Comparison of ENCODE assay signal across 9 mouse cellular contexts in genomic region chr6:143184745-143185144, GRCm38 (mm10). TPM values are rescaled to one million over a fixed set of nuclear protein-coding genes. Genes with fewer than 3 reads are reported as not detected.
DNase-seq lines count a peak whose midpoint lies in the region; ATAC-seq and TF ChIP-seq lines count a peak whose summit lies in the region.
"Had no signal": no experiment of that assay in that cellular context is flagged by ENCODE, and none has a peak within 500 bp of the region (broad histone marks: within the 10 kb centered on the region; RNA-seq: fewer than 3 reads in every experiment).

No protein-coding gene starts in this region.

- TF ChIP-seq CTCF in layer of hippocampus, adult 2 months (conservative IDR thresholded peaks at IDR 0.05), result peak; percentile 73

- H3K27ac ChIP-seq in layer of hippocampus, adult 2 months, result no peak overlapping the region
- H3K27ac ChIP-seq: limb, embryonic 15.5 days had no signal

- H3K4me3 ChIP-seq in layer of hippocampus, adult 2 months, result no peak overlapping the region
- H3K4me3 ChIP-seq: limb, embryonic 15.5 days had no signal

- peak; percentile 88 for ATAC-seq in megakaryocyte progenitor cell, adult 5-6 weeks (replicated peaks; ENCODE audit: poor library complexity)

- peak; percentile 51 for DNase-seq in adrenal gland, postnatal 14 days
- no peak for DNase-seq in adrenal gland, postnatal 10 days
- DNase-seq in layer of hippocampus, adult 2 months (ENCODE audit: low spot score in 2 of 2), result no peak
- DNase-seq in layer of hippocampus, adult 9-10 months (ENCODE audit: low spot score), result no peak
- peak; percentile 51 for DNase-seq in brain, adult 2 months (ENCODE audit: low read depth, low spot score)
- DNase-seq in kidney, adult 18-20 months, result no peak
- DNase-seq in heart, adult 8-10 months (ENCODE audit: low spot score), result no peak

RNA-seq across cellular contexts. Expression of gene Etnk1, which starts 17.7 kb away (rescaled TPM):
- total RNA-seq in adrenal gland, postnatal 14 days (2021), result 93.9 and 105 TPM in 2 replicates
- 10 to 100 TPM; 79.6 to 81.5 TPM for total RNA-seq in adrenal gland, postnatal 10 days (2021)
- 100 to 1,000 TPM; 173 to 175 TPM for total RNA-seq in layer of hippocampus, adult 2 months (2021)
- total RNA-seq in megakaryocyte progenitor cell, adult 5-6 weeks (2015), result 46.9 and 55.3 TPM in 2 replicates
- 50.9 and 65.1 TPM in 2 replicates for total RNA-seq in megakaryocyte progenitor cell, adult 5-6 weeks (2017)
- total RNA-seq in heart, adult 8-10 months (2022), result 10 to 100 TPM; 26.4 to 29.2 (median 27.7) TPM

Comparison
In these comparisons a context has a peak if more than half of its experiments do, and no peak if none do; other contexts are left out.
1. DNase-seq: peak in adrenal gland, postnatal 14 days (single experiment) and brain, adult 2 months (single experiment); none in adrenal gland, postnatal 10 days (single experiment), layer of hippocampus, adult 2 months (0 of 2), layer of hippocampus, adult 9-10 months (single experiment), kidney, adult 18-20 months (single experiment) and heart, adult 8-10 months (single experiment).